Mouse (Mus musculus) testis, adult 2 months (tissue): ENCODE results near the gene Hck. TPM values are rescaled to one million over a fixed set of nuclear protein-coding genes. Genes with fewer than 3 reads are reported as not detected.

Source experiments
- H3K27ac ChIP-seq: fragments of 200-500 bp; 2 replicates; pipeline ENCODE4 v1.5.1; 2012; ENCODE audit warnings: low read depth, low read length; ENCODE audit not compliant: control insufficient read depth, insufficient read depth
- H3K27me3 ChIP-seq: fragments of 200-500 bp; 2 replicates; pipeline ENCODE4 v1.6.1; 2012; ENCODE audit warnings: mild to moderate bottlenecking, low read length, moderate library complexity; ENCODE audit not compliant: control insufficient read depth, insufficient read depth
- H3K36me3 ChIP-seq: fragments of 200-500 bp; 2 replicates; pipeline ENCODE4 v1.6.1; 2012; ENCODE audit warnings: mild to moderate bottlenecking, low read length; ENCODE audit not compliant: control insufficient read depth, insufficient read depth
- H3K4me1 ChIP-seq: fragments of 200-500 bp; 2 replicates; pipeline ENCODE4 v1.6.1; 2012; ENCODE audit warnings: low read length; ENCODE audit not compliant: control insufficient read depth, insufficient read depth
- H3K4me3 ChIP-seq: fragments of 200-500 bp; 2 replicates; pipeline ENCODE4 v1.5.1; 2012; ENCODE audit warnings: low read depth, mild to moderate bottlenecking, low read length, moderate library complexity, mixed read lengths; ENCODE audit not compliant: control insufficient read depth
- CTCF ChIP-seq: fragments of 200-500 bp; IDR thresholded peaks from 2 replicates; pipeline ENCODE4 v1.5.1; 2012; ENCODE audit warnings: low read depth, mild to moderate bottlenecking, inconsistent platforms, low read length, moderate library complexity; ENCODE audit not compliant: control insufficient read depth, insufficient read depth, insufficient replicate concordance
- POLR2A ChIP-seq: fragments of 200-500 bp; IDR thresholded peaks from 2 replicates; pipeline ENCODE4 v1.6.1; 2012; ENCODE audit warnings: low read depth, mild to moderate bottlenecking, inconsistent platforms, low read length, moderate library complexity; ENCODE audit not compliant: control insufficient read depth
- polyA plus RNA-seq: library from polyadenylated mRNA; depleted of rRNA; stranded (reverse); fragments of >200 nt; gene quantifications from 2 replicates; pipeline ENCODE4 v1.2.3, GENCODE M21; 2012; rRNA removed

Hck gene
- polyA plus RNA-seq = 0.17 and 0.37 TPM in 2 replicates

- H3K36me3 ChIP-seq = no peaks in the 10 kb centered on the region
- no peaks in the 10 kb centered on the region for H3K27me3 ChIP-seq
- H3K4me1 ChIP-seq = peaks cover 11% of the 10 kb centered on the region
- no peak within 1 kb of the TSS for H3K27ac ChIP-seq
- peak within 1 kb of the TSS; percentile 14; the same call in 1 of the 2 replicates for H3K4me3 ChIP-seq
- TF ChIP-seq POLR2A (no peak), CTCF (no peak)
Measured at GRCm38 (mm10) chr2:153108313-153109264, at the start of gene Hck. TSS of gene Hck (plus strand) at chr2:153108468.

DNA sequence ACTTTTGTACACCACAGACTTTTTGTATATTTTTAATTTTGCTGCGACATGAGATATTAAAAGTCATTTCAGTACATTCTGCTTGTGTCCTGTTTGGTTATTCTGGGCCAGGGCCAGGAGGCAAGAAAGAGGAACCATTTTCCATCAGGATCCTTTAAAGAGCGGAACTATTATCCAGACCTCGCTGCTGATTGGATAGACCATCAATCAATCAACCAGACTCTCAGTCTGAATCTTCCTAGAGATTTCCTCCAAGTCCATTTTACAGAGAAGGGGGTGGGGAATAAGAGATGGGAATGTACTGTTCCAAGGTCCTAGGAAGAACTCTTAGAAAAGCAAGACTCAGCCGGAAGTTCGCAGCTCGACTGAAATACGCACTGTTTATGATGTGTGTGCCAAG, 48.1 kb upstream of the Hck start:
- Histone ChIP-seq H3K36me3 (no peaks in the 10 kb centered on the region), H3K27me3 (no peaks in the 10 kb centered on the region), H3K27ac (no peak overlapping the region), H3K4me3 (peak overlapping the region; percentile 20), H3K4me1 (peaks cover 4% of the 10 kb centered on the region)
- TF ChIP-seq POLR2A (no peak), CTCF (no peak)

- no peaks in the 10 kb centered on the region for H3K27me3 ChIP-seq
- H3K27ac ChIP-seq = no peak overlapping the region
- H3K4me1 ChIP-seq = peaks cover 15% of the 10 kb centered on the region
- no peak for TF ChIP-seq CTCF
- TF ChIP-seq POLR2A = no peak
- no peaks in the 10 kb centered on the region for H3K36me3 ChIP-seq
- H3K4me3 ChIP-seq = no peak overlapping the region
Measured at GRCm38 (mm10) chr2:153063394-153063793, 44.9 kb upstream of the Hck start.

GRCm38 (mm10) chr2:153064190-153064970, 43.9 kb upstream of the Hck start:
- Histone ChIP-seq H3K4me3 (no peak overlapping the region), H3K27ac (no peak overlapping the region), H3K4me1 (peaks cover 15% of the 10 kb centered on the region), H3K27me3 (no peaks in the 10 kb centered on the region), H3K36me3 (no peaks in the 10 kb centered on the region)
- TF ChIP-seq POLR2A (no peak), CTCF (no peak)

DNA sequence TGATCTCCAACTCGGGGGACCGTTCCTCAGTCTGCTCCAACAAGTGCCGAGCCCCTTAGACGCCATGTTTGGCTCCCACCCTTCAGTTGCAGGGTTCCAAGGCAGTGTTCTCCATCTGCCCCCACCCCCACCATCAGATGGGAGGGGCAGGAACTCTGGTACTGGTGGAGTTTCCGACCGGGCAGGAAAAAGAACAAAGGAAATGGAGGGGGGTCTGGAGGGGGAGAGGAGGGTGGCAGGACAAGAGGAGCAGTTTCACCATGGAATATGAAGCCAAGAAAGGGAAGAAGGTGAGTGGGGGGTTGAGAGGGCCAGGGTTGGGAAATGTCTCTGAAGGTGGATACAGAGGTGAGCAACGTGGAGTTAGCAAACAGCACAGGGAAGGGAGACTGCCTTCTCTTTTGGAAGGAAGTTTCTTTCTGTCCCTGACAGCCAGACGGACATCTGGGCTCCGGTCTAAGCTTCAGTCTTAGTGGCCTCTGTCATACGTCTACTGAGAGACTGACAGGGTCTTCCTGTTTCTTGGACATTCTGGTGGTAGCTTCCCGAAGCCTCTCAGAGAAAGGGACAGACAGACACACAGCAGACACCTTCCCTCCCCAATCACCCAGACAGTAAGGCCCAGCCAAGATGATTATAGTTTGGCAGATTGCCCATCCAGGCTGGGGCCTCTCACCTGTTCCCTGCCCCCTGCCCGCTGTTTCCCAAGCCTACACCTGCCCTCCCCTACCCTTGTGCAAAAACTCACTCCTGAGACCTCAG, 42.3 kb upstream of the Hck start, which contains the start of gene Ccm2l:
Ccm2l (plus strand) TSS at position 209 of the 762 bp plus-strand sequence.
- Histone ChIP-seq H3K4me1 (peaks cover 15% of the 10 kb centered on the region), H3K4me3 (no peak within 1 kb of the TSS), H3K27me3 (no peaks in the 10 kb centered on the region), H3K36me3 (no peaks in the 10 kb centered on the region), H3K27ac (no peak within 1 kb of the TSS)
- no peak for TF ChIP-seq CTCF
- TF ChIP-seq POLR2A = no peak

DNA sequence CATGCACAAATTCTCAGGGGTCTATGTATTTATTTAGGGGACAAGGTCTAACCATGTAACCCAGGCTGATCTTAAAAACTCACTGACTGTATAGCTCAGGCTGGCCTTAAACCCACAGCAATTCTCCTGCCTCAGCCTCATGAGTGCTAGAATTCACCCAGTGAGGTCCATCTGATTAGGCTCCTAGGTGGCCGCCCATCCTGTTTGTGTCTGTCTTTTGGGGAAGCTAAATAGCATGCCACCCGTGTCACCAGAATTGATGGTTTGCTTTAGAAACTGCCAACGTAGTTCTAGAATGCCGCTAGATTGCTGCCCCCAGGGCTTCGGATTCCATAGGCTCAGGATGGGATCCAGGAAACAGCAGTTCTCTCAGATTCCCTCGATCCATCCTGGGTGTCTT, 41.3 kb upstream of the Hck start:
- Histone ChIP-seq H3K36me3 (no peaks in the 10 kb centered on the region), H3K4me3 (no peak overlapping the region), H3K4me1 (peaks cover 22% of the 10 kb centered on the region), H3K27ac (no peak overlapping the region), H3K27me3 (no peaks in the 10 kb centered on the region)
- TF ChIP-seq POLR2A (no peak), CTCF (no peak)
